Mouse (Mus musculus): ENCODE data around the gene Sap30l.

- TF ChIP-seq CTCF (IDR thresholded peaks at IDR 0.05; ENCODE audit: extremely low read depth, insufficient read depth, insufficient read length, insufficient replicate concordance) (no peak), POLR2A (IDR thresholded peaks at IDR 0.05; ENCODE audit: low read depth, low read length) (no peak)
These were observed 32.0 kb downstream of the Sap30l start for GRCm38 (mm10) chr11:57833296-57833977.
